Mouse (Mus musculus): Measurements from ENCODE around the gene Gga2. TPM values are rescaled to one million over a fixed set of nuclear protein-coding genes. Genes with fewer than 3 reads are reported as not detected.

The Gga2 gene
- polyA plus RNA-seq, 1 experiment, result 123 TPM

- Histone ChIP-seq H3K9me3 (replicated peaks; ENCODE audit: control insufficient read depth, insufficient read depth, low read length, poor library complexity, severe bottlenecking) (no peaks in the 10 kb centered on the region), H3K27ac (ENCODE audit: insufficient read depth, low read length) (peak overlapping the region; percentile 78), H3K4me1 (ENCODE audit: control insufficient read depth, insufficient read depth, low read length) (peaks cover 8% of the 10 kb centered on the region), H3K36me3 (ENCODE audit: control insufficient read depth, insufficient read depth, low read length, poor library complexity, severe bottlenecking) (no peaks in the 10 kb centered on the region), H3K4me3 (ENCODE audit: low read depth, low read length) (peak overlapping the region; percentile 62), H3K27me3 (ENCODE audit: control insufficient read depth, insufficient read depth, low read length, poor library complexity, severe bottlenecking) (no peaks in the 10 kb centered on the region), H3K9ac (ENCODE audit: low read depth, poor library complexity, severe bottlenecking) (no peak overlapping the region)
- TF ChIP-seq POLR2A (IDR thresholded peaks at IDR 0.05; ENCODE audit: insufficient read depth, low read length) (no peak), CTCF (IDR thresholded peaks at IDR 0.05; ENCODE audit: low read depth, low read length) (no peak), EP300 (IDR thresholded peaks at IDR 0.05; ENCODE audit: insufficient read depth, low read depth, low read length) (peak; percentile 79)
Measured at GRCm38 (mm10) chr7:122018247-122018646, 2.8 kb downstream of the Gga2 start.

GRCm38 (mm10) chr7:122015734-122016133 lies 5.3 kb downstream of the Gga2 start:
- Histone ChIP-seq H3K4me3 (ENCODE audit: low read depth, low read length) (peak overlapping the region; percentile 4; the same call in 1 of the 2 replicates), H3K9me3 (replicated peaks; ENCODE audit: control insufficient read depth, insufficient read depth, low read length, poor library complexity, severe bottlenecking) (no peaks in the 10 kb centered on the region), H3K27me3 (ENCODE audit: control insufficient read depth, insufficient read depth, low read length, poor library complexity, severe bottlenecking) (no peaks in the 10 kb centered on the region), H3K27ac (ENCODE audit: insufficient read depth, low read length) (peak overlapping the region; percentile 13; the same call in 1 of the 2 replicates), H3K36me3 (ENCODE audit: control insufficient read depth, insufficient read depth, low read length, poor library complexity, severe bottlenecking) (peaks cover 4% of the 10 kb centered on the region), H3K4me1 (ENCODE audit: control insufficient read depth, insufficient read depth, low read length) (peaks cover 8% of the 10 kb centered on the region), H3K9ac (ENCODE audit: low read depth, poor library complexity, severe bottlenecking) (no peak overlapping the region)
- TF ChIP-seq CTCF (IDR thresholded peaks at IDR 0.05; ENCODE audit: low read depth, low read length) (no peak), EP300 (IDR thresholded peaks at IDR 0.05; ENCODE audit: insufficient read depth, low read depth, low read length) (no peak), POLR2A (IDR thresholded peaks at IDR 0.05; ENCODE audit: insufficient read depth, low read length) (no peak)

GRCm38 (mm10) chr7:122015105-122015504 lies 5.9 kb downstream of the Gga2 start:
- H3K4me3 ChIP-seq (ENCODE audit: low read depth, low read length), result no peak overlapping the region
- H3K9me3 ChIP-seq (replicated peaks; ENCODE audit: control insufficient read depth, insufficient read depth, low read length, poor library complexity, severe bottlenecking), result no peaks in the 10 kb centered on the region
- H3K27ac ChIP-seq (ENCODE audit: insufficient read depth, low read length), result no peak overlapping the region
- no peak for TF ChIP-seq POLR2A (IDR thresholded peaks at IDR 0.05; ENCODE audit: insufficient read depth, low read length)
- no peak for TF ChIP-seq CTCF (IDR thresholded peaks at IDR 0.05; ENCODE audit: low read depth, low read length)
- no peak for TF ChIP-seq EP300 (IDR thresholded peaks at IDR 0.05; ENCODE audit: insufficient read depth, low read depth, low read length)
- peaks cover 8% of the 10 kb centered on the region for H3K4me1 ChIP-seq (ENCODE audit: control insufficient read depth, insufficient read depth, low read length)
- H3K27me3 ChIP-seq (ENCODE audit: control insufficient read depth, insufficient read depth, low read length, poor library complexity, severe bottlenecking), result no peaks in the 10 kb centered on the region
- H3K9ac ChIP-seq (ENCODE audit: low read depth, poor library complexity, severe bottlenecking), result no peak overlapping the region
- H3K36me3 ChIP-seq (ENCODE audit: control insufficient read depth, insufficient read depth, low read length, poor library complexity, severe bottlenecking), result peaks cover 8% of the 10 kb centered on the region

GRCm38 (mm10) chr7:122012949-122013348 lies 8.1 kb downstream of the Gga2 start:
- no peak overlapping the region for H3K9ac ChIP-seq (ENCODE audit: low read depth, poor library complexity, severe bottlenecking)
- H3K4me3 ChIP-seq (ENCODE audit: low read depth, low read length), result no peak overlapping the region
- H3K4me1 ChIP-seq (ENCODE audit: control insufficient read depth, insufficient read depth, low read length), result peaks cover 8% of the 10 kb centered on the region
- H3K9me3 ChIP-seq (replicated peaks; ENCODE audit: control insufficient read depth, insufficient read depth, low read length, poor library complexity, severe bottlenecking), result no peaks in the 10 kb centered on the region
- no peak overlapping the region for H3K27ac ChIP-seq (ENCODE audit: insufficient read depth, low read length)
- TF ChIP-seq POLR2A (IDR thresholded peaks at IDR 0.05; ENCODE audit: insufficient read depth, low read length) (no peak), EP300 (IDR thresholded peaks at IDR 0.05; ENCODE audit: insufficient read depth, low read depth, low read length) (no peak), CTCF (IDR thresholded peaks at IDR 0.05; ENCODE audit: low read depth, low read length) (no peak)
- peaks cover 24% of the 10 kb centered on the region for H3K36me3 ChIP-seq (ENCODE audit: control insufficient read depth, insufficient read depth, low read length, poor library complexity, severe bottlenecking)
- H3K27me3 ChIP-seq (ENCODE audit: control insufficient read depth, insufficient read depth, low read length, poor library complexity, severe bottlenecking), result no peaks in the 10 kb centered on the region

- Histone ChIP-seq H3K4me1 (ENCODE audit: control insufficient read depth, insufficient read depth, low read length) (peaks cover 6% of the 10 kb centered on the region), H3K9me3 (replicated peaks; ENCODE audit: control insufficient read depth, insufficient read depth, low read length, poor library complexity, severe bottlenecking) (no peaks in the 10 kb centered on the region), H3K4me3 (ENCODE audit: low read depth, low read length) (no peak overlapping the region), H3K9ac (ENCODE audit: low read depth, poor library complexity, severe bottlenecking) (no peak overlapping the region), H3K36me3 (ENCODE audit: control insufficient read depth, insufficient read depth, low read length, poor library complexity, severe bottlenecking) (peaks cover 25% of the 10 kb centered on the region), H3K27ac (ENCODE audit: insufficient read depth, low read length) (no peak overlapping the region), H3K27me3 (ENCODE audit: control insufficient read depth, insufficient read depth, low read length, poor library complexity, severe bottlenecking) (no peaks in the 10 kb centered on the region)
- no peak for TF ChIP-seq EP300 (IDR thresholded peaks at IDR 0.05; ENCODE audit: insufficient read depth, low read depth, low read length)
- TF ChIP-seq CTCF (IDR thresholded peaks at IDR 0.05; ENCODE audit: low read depth, low read length), result no peak
- no peak for TF ChIP-seq POLR2A (IDR thresholded peaks at IDR 0.05; ENCODE audit: insufficient read depth, low read length)
Measured at GRCm38 (mm10) chr7:122012370-122012769, 8.7 kb downstream of the Gga2 start.

- TF ChIP-seq POLR2A (IDR thresholded peaks at IDR 0.05; ENCODE audit: insufficient read depth, low read length), result no peak
- no peak for TF ChIP-seq CTCF (IDR thresholded peaks at IDR 0.05; ENCODE audit: low read depth, low read length)
- TF ChIP-seq EP300 (IDR thresholded peaks at IDR 0.05; ENCODE audit: insufficient read depth, low read depth, low read length), result no peak
- no peaks in the 10 kb centered on the region for H3K4me1 ChIP-seq (ENCODE audit: control insufficient read depth, insufficient read depth, low read length)
Measured at GRCm38 (mm10) chr7:122000396-122000795, 20.6 kb downstream of the Gga2 start.

More at GRCm38 (mm10) chr7:122000396-122000795, 20.6 kb downstream of the Gga2 start:
- Histone ChIP-seq H3K27me3 (ENCODE audit: control insufficient read depth, insufficient read depth, low read length, poor library complexity, severe bottlenecking) (no peaks in the 10 kb centered on the region), H3K9me3 (replicated peaks; ENCODE audit: control insufficient read depth, insufficient read depth, low read length, poor library complexity, severe bottlenecking) (no peaks in the 10 kb centered on the region), H3K36me3 (ENCODE audit: control insufficient read depth, insufficient read depth, low read length, poor library complexity, severe bottlenecking) (peaks cover 67% of the 10 kb centered on the region), H3K27ac (ENCODE audit: insufficient read depth, low read length) (no peak overlapping the region), H3K4me3 (ENCODE audit: low read depth, low read length) (no peak overlapping the region), H3K9ac (ENCODE audit: low read depth, poor library complexity, severe bottlenecking) (no peak overlapping the region)

Measured in ES-Bruce4 (cell line).